Mouse (Mus musculus) G1E (cell line): Measurements from ENCODE around the gene Emb.

Experiments
- CTCF ChIP-seq: IDR thresholded peaks from 2 replicates; pipeline ENCODE4 v1.5.1; 2012; ENCODE audit warnings: low read depth, low read length, inconsistent platforms, mixed read lengths
- GATA1 ChIP-seq: IDR thresholded peaks from 2 replicates; pipeline ENCODE4 v1.6.1; 2012; ENCODE audit warnings: borderline replicate concordance, low read length, inconsistent platforms, mixed read lengths
- POLR2AphosphoS5 ChIP-seq: IDR thresholded peaks from 2 replicates; pipeline ENCODE4 v1.6.1; 2012; ENCODE audit warnings: low read depth, low read length, inconsistent platforms; ENCODE audit not compliant: insufficient replicate concordance
- TAL1 ChIP-seq: conservative IDR thresholded peaks from 2 replicates; pipeline ENCODE4 v1.6.1; 2012; ENCODE audit warnings: low read depth, low read length, inconsistent platforms, mixed read lengths

DNA sequence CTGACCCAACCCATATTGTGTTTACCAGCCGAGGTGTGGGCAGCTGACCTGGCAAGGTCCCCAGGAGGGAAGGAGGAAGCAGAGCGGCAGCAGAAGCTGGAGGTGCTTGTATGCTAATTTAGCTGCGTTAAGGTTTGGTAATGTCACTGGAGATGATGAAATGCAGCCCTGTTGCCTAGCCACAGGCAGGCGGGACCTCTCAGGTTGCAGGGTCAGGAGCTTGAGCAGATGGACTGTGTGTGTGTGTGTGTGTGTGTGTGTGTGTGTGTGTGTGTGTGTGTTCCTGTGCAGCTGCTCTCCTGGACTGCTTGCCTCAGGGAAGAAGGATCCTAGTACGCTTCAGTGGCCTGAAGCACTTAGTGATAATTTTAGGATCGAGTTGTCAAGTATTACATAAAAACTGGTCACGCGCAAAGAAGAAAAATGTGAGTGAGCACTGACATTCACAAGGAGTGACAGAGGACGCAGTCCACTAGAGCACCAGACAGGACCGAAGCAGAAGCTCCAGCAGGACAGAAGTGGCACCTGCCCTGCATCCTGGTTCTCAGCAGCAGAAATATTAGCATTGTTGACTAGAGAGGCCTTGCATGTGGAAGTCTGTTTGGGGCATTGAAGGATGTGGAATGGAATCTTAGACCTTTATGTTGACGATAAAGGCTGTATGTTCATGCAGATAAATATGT lies 27.3 kb downstream of the Emb start:
- no peak for TF ChIP-seq CTCF
- TF ChIP-seq GATA1: no peak
- TF ChIP-seq TAL1: no peak
- TF ChIP-seq POLR2AphosphoS5: no peak
